Mouse (Mus musculus): ENCODE data around the gene Slc22a14.
A peak's percentile ranks its signal among the peaks of the same experiment; 100 is the strongest.
"Not testable (repeated sequence)": the region's sequence is repeated elsewhere in the genome, so short reads cannot be mapped to it uniquely, and the experiment has no call there.

Gene Slc22a14

GRCm38 (mm10) chr9:119365284-119365683, at the start of gene Slc22a14:
TSS of gene Slc22a14 (minus strand) at chr9:119365553.
- DNase-seq, result no peak

GRCm38 (mm10) chr9:119409864-119410263, 44.5 kb upstream of the Slc22a14 start:
- no peak for DNase-seq

- DNase-seq, result no peak
Measured at GRCm38 (mm10) chr9:119408898-119409664, 43.7 kb upstream of the Slc22a14 start.

- DNase-seq, result no peak
Measured at GRCm38 (mm10) chr9:119407884-119408283, 42.5 kb upstream of the Slc22a14 start.

- DNase-seq, result peak; percentile 15
Measured at GRCm38 (mm10) chr9:119404090-119404489, 38.7 kb upstream of the Slc22a14 start.

- DNase-seq, result peak; percentile 53
Measured at GRCm38 (mm10) chr9:119403236-119403641, 37.9 kb upstream of the Slc22a14 start.

- peak; percentile 75 for DNase-seq
Measured at GRCm38 (mm10) chr9:119402253-119403235, 37.2 kb upstream of the Slc22a14 start.

GRCm38 (mm10) chr9:119401801-119402214, 36.5 kb upstream of the Slc22a14 start, which contains the start of gene Acvr2b:
TSS of gene Acvr2b (plus strand) at chr9:119402118.
- DNase-seq, result peak; percentile 98

GRCm38 (mm10) chr9:119401351-119401750, 36.0 kb upstream of the Slc22a14 start:
- no peak for DNase-seq

GRCm38 (mm10) chr9:119394808-119395207, 29.5 kb upstream of the Slc22a14 start:
- no peak for DNase-seq

- DNase-seq, result no peak
Measured at GRCm38 (mm10) chr9:119390214-119390613, 24.9 kb upstream of the Slc22a14 start.

GRCm38 (mm10) chr9:119388956-119389355, 23.6 kb upstream of the Slc22a14 start:
- DNase-seq, result peak; percentile 45

- no peak for DNase-seq
Measured at GRCm38 (mm10) chr9:119382603-119383002, 17.2 kb upstream of the Slc22a14 start.

GRCm38 (mm10) chr9:119378231-119378630, 12.9 kb upstream of the Slc22a14 start:
- DNase-seq, result no peak

- no peak for DNase-seq
Measured at GRCm38 (mm10) chr9:119375556-119375955, 10.2 kb upstream of the Slc22a14 start.

- DNase-seq, result no peak
Measured at GRCm38 (mm10) chr9:119375008-119375407, 9.7 kb upstream of the Slc22a14 start.

- DNase-seq, result no peak
Measured at GRCm38 (mm10) chr9:119371251-119371650, 5.9 kb upstream of the Slc22a14 start.

GRCm38 (mm10) chr9:119370770-119371169, 5.4 kb upstream of the Slc22a14 start:
- DNase-seq, result not testable (repeated sequence)

- no peak for DNase-seq
Measured at GRCm38 (mm10) chr9:119368367-119368766, 3.0 kb upstream of the Slc22a14 start.

GRCm38 (mm10) chr9:119363229-119363628, 2.1 kb downstream of the Slc22a14 start:
- DNase-seq, result no peak

- DNase-seq, result no peak
Measured at GRCm38 (mm10) chr9:119361416-119361815, 3.9 kb downstream of the Slc22a14 start.

GRCm38 (mm10) chr9:119358058-119358429, 7.3 kb downstream of the Slc22a14 start:
- DNase-seq, result no peak

GRCm38 (mm10) chr9:119357331-119358057, 7.9 kb downstream of the Slc22a14 start, which contains the start of gene Xylb:
TSS of gene Xylb (plus strand) at chr9:119357381.
- peak; percentile 94 for DNase-seq
